Mouse (Mus musculus): ENCODE measurements around the gene Cfap54.

- TF ChIP-seq POLR2A (IDR thresholded peaks at IDR 0.05; ENCODE audit: low read depth, low read length) (no peak), CTCF (IDR thresholded peaks at IDR 0.05; ENCODE audit: extremely low read depth, insufficient read depth, insufficient read length, insufficient replicate concordance) (no peak)
Observed at GRCm38 (mm10) chr10:92950044-92950443, 131.4 kb downstream of the Cfap54 start.

Measured in spleen, adult 2 months (tissue).